Mouse (Mus musculus) liver, embryonic 12.5 days (tissue): ENCODE measurements at regions not wholly inside any gene's neighbourhood (a gene's known extent, or its start where the extent isn't known, plus 50 kb on each side); places are given as distances from the start of the nearest gene placed in this dataset.

Experiments
- ATAC-seq: fragments of 200-750 bp; cut with Nextera tagmentation; 2 replicates; pipeline ENCODE4 v1.8.0; 2017; ENCODE audit warnings: moderate number of reproducible peaks, mild to moderate bottlenecking, moderate library complexity
- H3K27ac ChIP-seq: fragments of 300-500 bp; sonication (generic); 2 replicates; pipeline ENCODE4 v1.5.1; 2016; ENCODE audit warnings: mild to moderate bottlenecking
- H3K27me3 ChIP-seq: fragments of 300-500 bp; sonication (generic); replicated peaks from 2 replicates; pipeline ENCODE4 v1.6.1; 2016; ENCODE audit warnings: mild to moderate bottlenecking, moderate library complexity
- H3K36me3 ChIP-seq: fragments of 300-500 bp; sonication (generic); 2 replicates; pipeline ENCODE4 v1.6.1; 2016; ENCODE audit warnings: mild to moderate bottlenecking, moderate library complexity
- H3K4me1 ChIP-seq: fragments of 300-500 bp; sonication (generic); 2 replicates; pipeline ENCODE4 v1.6.1; 2016
- H3K4me2 ChIP-seq: fragments of 300-500 bp; sonication (generic); 2 replicates; pipeline ENCODE4 v1.6.1; 2016; ENCODE audit warnings: mild to moderate bottlenecking, moderate library complexity
- H3K4me3 ChIP-seq: fragments of 300-500 bp; sonication (generic); 2 replicates; pipeline ENCODE4 v1.5.1; 2016; ENCODE audit warnings: mild to moderate bottlenecking, moderate library complexity
- H3K9ac ChIP-seq: fragments of 300-500 bp; sonication (generic); 2 replicates; pipeline ENCODE4 v1.6.1; 2016; ENCODE audit warnings: mild to moderate bottlenecking, moderate library complexity
- H3K9me3 ChIP-seq: fragments of 300-500 bp; sonication (generic); replicated peaks from 2 replicates; pipeline ENCODE4 v1.6.1; 2016; ENCODE audit warnings: mild to moderate bottlenecking, moderate library complexity
- WGBS: fragments of 180-500 bp; shearing (Covaris S2); methylation state at CpG from one replicate; pipeline ENCODE4 v1.1.7; 2016; ENCODE audit not compliant: insufficient replicate concordance; 5-methylcytosine and 5-hydroxymethylcytosine counted together

GRCm38 (mm10) chr19:21053597-21054544, 99.9 kb upstream of the Tmc1 start:
- Histone ChIP-seq H3K27me3 (no peaks in the 10 kb centered on the region), H3K9ac (no peak overlapping the region), H3K4me2 (no peak overlapping the region), H3K9me3 (no peaks in the 10 kb centered on the region), H3K4me3 (no peak overlapping the region), H3K4me1 (no peaks in the 10 kb centered on the region), H3K27ac (no peak overlapping the region), H3K36me3 (no peaks in the 10 kb centered on the region)
- WGBS, result 49% methylated on average over 11 of the region's 11 CpGs
- ATAC-seq, result no peak

GRCm38 (mm10) chr19:21052771-21053170, 98.8 kb upstream of the Tmc1 start:
- Histone ChIP-seq H3K4me1 (no peaks in the 10 kb centered on the region), H3K9ac (no peak overlapping the region), H3K4me3 (no peak overlapping the region), H3K36me3 (no peaks in the 10 kb centered on the region), H3K27ac (no peak overlapping the region), H3K27me3 (no peaks in the 10 kb centered on the region), H3K9me3 (no peaks in the 10 kb centered on the region), H3K4me2 (no peak overlapping the region)
- WGBS, result 59% methylated on average over 3 of the region's 3 CpGs
- ATAC-seq, result no peak

GRCm38 (mm10) chr19:21051872-21052271, 97.9 kb upstream of the Tmc1 start:
- H3K9me3 ChIP-seq, result no peaks in the 10 kb centered on the region
- WGBS, result 53% methylated on average over 4 of the region's 4 CpGs
- H3K4me2 ChIP-seq, result no peak overlapping the region
- no peak for ATAC-seq
- H3K36me3 ChIP-seq, result no peaks in the 10 kb centered on the region
- peak overlapping the region; percentile 23; the same call in 1 of the 2 replicates for H3K27ac ChIP-seq
- H3K4me3 ChIP-seq, result no peak overlapping the region
- H3K27me3 ChIP-seq, result no peaks in the 10 kb centered on the region
- H3K9ac ChIP-seq, result no peak overlapping the region
- H3K4me1 ChIP-seq, result no peaks in the 10 kb centered on the region

- Histone ChIP-seq H3K9me3 (no peaks in the 10 kb centered on the region), H3K9ac (no peak overlapping the region), H3K27ac (peak overlapping the region; percentile 23; the same call in 1 of the 2 replicates), H3K4me3 (no peak overlapping the region), H3K4me1 (no peaks in the 10 kb centered on the region), H3K36me3 (no peaks in the 10 kb centered on the region), H3K4me2 (no peak overlapping the region), H3K27me3 (no peaks in the 10 kb centered on the region)
- no peak for ATAC-seq
- 32% methylated on average over 9 of the region's 9 CpGs for WGBS
Observed at GRCm38 (mm10) chr19:21050994-21051721, 97.2 kb upstream of the Tmc1 start.

- no peaks in the 10 kb centered on the region for H3K4me1 ChIP-seq
- no peaks in the 10 kb centered on the region for H3K36me3 ChIP-seq
- H3K4me2 ChIP-seq, result no peak overlapping the region
- H3K9ac ChIP-seq, result no peak overlapping the region
- H3K4me3 ChIP-seq, result no peak overlapping the region
- ATAC-seq, result no peak
- H3K27ac ChIP-seq, result no peak overlapping the region
- H3K9me3 ChIP-seq, result no peaks in the 10 kb centered on the region
- no peaks in the 10 kb centered on the region for H3K27me3 ChIP-seq
Observed at GRCm38 (mm10) chr19:21049301-21049700, 95.3 kb upstream of the Tmc1 start.

GRCm38 (mm10) chr19:21045565-21045964, 91.6 kb upstream of the Tmc1 start:
- Histone ChIP-seq H3K36me3 (no peaks in the 10 kb centered on the region), H3K9ac (no peak overlapping the region), H3K27me3 (no peaks in the 10 kb centered on the region), H3K9me3 (no peaks in the 10 kb centered on the region), H3K4me3 (no peak overlapping the region), H3K4me2 (no peak overlapping the region), H3K27ac (no peak overlapping the region), H3K4me1 (no peaks in the 10 kb centered on the region)
- 63% methylated on average over 12 of the region's 12 CpGs for WGBS
- ATAC-seq, result no peak

GRCm38 (mm10) chr19:21043958-21044357, 90.0 kb upstream of the Tmc1 start:
- no peaks in the 10 kb centered on the region for H3K9me3 ChIP-seq
- H3K27ac ChIP-seq, result no peak overlapping the region
- H3K27me3 ChIP-seq, result no peaks in the 10 kb centered on the region
- WGBS, result 80% methylated on average over 4 of the region's 4 CpGs
- no peaks in the 10 kb centered on the region for H3K36me3 ChIP-seq
- H3K4me2 ChIP-seq, result no peak overlapping the region
- no peak overlapping the region for H3K9ac ChIP-seq
- no peaks in the 10 kb centered on the region for H3K4me1 ChIP-seq
- no peak for ATAC-seq
- H3K4me3 ChIP-seq, result no peak overlapping the region

- no peaks in the 10 kb centered on the region for H3K9me3 ChIP-seq
- no peak overlapping the region for H3K27ac ChIP-seq
- WGBS, result 58% methylated on average over 3 of the region's 3 CpGs
- H3K4me1 ChIP-seq, result 0 out of 2 replicates have a peak, but pooled peaks cover 3% of the 10 kb centered on the region
- H3K36me3 ChIP-seq, result no peaks in the 10 kb centered on the region
- no peak overlapping the region for H3K4me3 ChIP-seq
- H3K27me3 ChIP-seq, result no peaks in the 10 kb centered on the region
- ATAC-seq, result no peak
- no peak overlapping the region for H3K9ac ChIP-seq
- H3K4me2 ChIP-seq, result no peak overlapping the region
Observed at GRCm38 (mm10) chr19:21042536-21042935, 88.5 kb upstream of the Tmc1 start.

GRCm38 (mm10) chr19:21037448-21038077, 83.6 kb upstream of the Tmc1 start:
- Histone ChIP-seq H3K4me2 (peak overlapping the region; percentile 28; the same call in 1 of the 2 replicates), H3K9ac (no peak overlapping the region), H3K36me3 (no peaks in the 10 kb centered on the region), H3K4me1 (peaks cover 14% of the 10 kb centered on the region), H3K4me3 (no peak overlapping the region), H3K27ac (no peak overlapping the region), H3K9me3 (no peaks in the 10 kb centered on the region), H3K27me3 (no peaks in the 10 kb centered on the region)
- peak; percentile 18; the same call in 1 of the 2 replicates for ATAC-seq
- 30% methylated on average over 10 of the region's 10 CpGs for WGBS

GRCm38 (mm10) chr19:21036507-21037425, 82.8 kb upstream of the Tmc1 start:
- H3K27ac ChIP-seq, result peak overlapping the region; percentile 57
- H3K9ac ChIP-seq, result no peak overlapping the region
- no peaks in the 10 kb centered on the region for H3K27me3 ChIP-seq
- H3K4me1 ChIP-seq, result peaks cover 14% of the 10 kb centered on the region
- no peaks in the 10 kb centered on the region for H3K36me3 ChIP-seq
- 22% methylated on average over 14 of the region's 14 CpGs for WGBS
- ATAC-seq, result no peak
- H3K4me2 ChIP-seq, result peak overlapping the region; percentile 28
- no peak overlapping the region for H3K4me3 ChIP-seq
- H3K9me3 ChIP-seq, result no peaks in the 10 kb centered on the region

GRCm38 (mm10) chr19:21035505-21035904, 81.5 kb upstream of the Tmc1 start:
- no peak for ATAC-seq
- Histone ChIP-seq H3K4me1 (peaks cover 14% of the 10 kb centered on the region), H3K9ac (no peak overlapping the region), H3K27me3 (no peaks in the 10 kb centered on the region), H3K9me3 (no peaks in the 10 kb centered on the region), H3K4me2 (no peak overlapping the region), H3K36me3 (no peaks in the 10 kb centered on the region), H3K4me3 (no peak overlapping the region), H3K27ac (no peak overlapping the region)
- 59% methylated on average over 4 of the region's 4 CpGs for WGBS
